Mouse (Mus musculus) G1E (cell line): ENCODE measurements around the gene Il12b. TPM values are rescaled to one million over a fixed set of nuclear protein-coding genes. Genes with fewer than 3 reads are reported as not detected.

ENCODE experiments used
- ATAC-seq: 2 replicates; pipeline ENCODE4 v1.8.0; 2016; ENCODE audit warnings: mild to moderate bottlenecking; ENCODE audit not compliant: insufficient number of reproducible peaks, poor library complexity, low FRiP score, severe bottlenecking; ENCODE audit errors: extremely low read depth
- DNase-seq: peaks from one replicate; pipeline ENCODE4 v3.0.0; 2012; ENCODE audit warnings: low spot score
- H3K27me3 ChIP-seq: 2 replicates; pipeline ENCODE4 v1.6.1; 2012; ENCODE audit warnings: mild to moderate bottlenecking, low read length, inconsistent platforms; ENCODE audit not compliant: insufficient read depth
- H3K36me3 ChIP-seq: replicated peaks from 2 replicates; pipeline ENCODE3; 2012; ENCODE audit warnings: mild to moderate bottlenecking, inconsistent platforms
- H3K4me1 ChIP-seq: 2 replicates; pipeline ENCODE4 v1.6.1; 2012; ENCODE audit warnings: low read depth, low read length, inconsistent platforms, mixed read lengths; ENCODE audit not compliant: insufficient read depth
- H3K4me3 ChIP-seq: 2 replicates; pipeline ENCODE4 v1.5.1; 2012; ENCODE audit warnings: low read depth, mild to moderate bottlenecking, inconsistent platforms, low read length, moderate library complexity, mixed read lengths
- H3K9me3 ChIP-seq: replicated peaks from 2 replicates; pipeline ENCODE4 v1.6.1; 2012; ENCODE audit warnings: inconsistent platforms
- CTCF ChIP-seq: IDR thresholded peaks from 2 replicates; pipeline ENCODE4 v1.5.1; 2012; ENCODE audit warnings: low read depth, low read length, inconsistent platforms, mixed read lengths
- GATA1 ChIP-seq: IDR thresholded peaks from 2 replicates; pipeline ENCODE4 v1.6.1; 2012; ENCODE audit warnings: borderline replicate concordance, low read length, inconsistent platforms, mixed read lengths
- GATA2 ChIP-seq: IDR thresholded peaks from 2 replicates; pipeline ENCODE4 v1.6.1; 2012; ENCODE audit warnings: low read depth, low read length, inconsistent platforms, borderline replicate concordance
- POLR2AphosphoS5 ChIP-seq: IDR thresholded peaks from 2 replicates; pipeline ENCODE4 v1.6.1; 2012; ENCODE audit warnings: low read depth, low read length, inconsistent platforms; ENCODE audit not compliant: insufficient replicate concordance
- TAL1 ChIP-seq: conservative IDR thresholded peaks from 2 replicates; pipeline ENCODE4 v1.6.1; 2012; ENCODE audit warnings: low read depth, low read length, inconsistent platforms, mixed read lengths
- polyA plus RNA-seq: library from polyadenylated mRNA; stranded (reverse); fragments of >175 nt; gene quantifications from 2 replicates; pipeline ENCODE4 v1.2.3, GENCODE M21; 2012
- total RNA-seq, 2 experiments: library from RNA; stranded (forward) in 1 of 2; stranded (reverse) in 1 of 2; fragments of 200-1000 nt in 1 of 2; fragments of >200 nt in 1 of 2; fragmentation: Nextera tagmentation in 1 of 2; gene quantifications; 2 replicates each; pipeline ENCODE4 v1.2.3; 2014 to 2017

The Il12b gene
- total RNA-seq (2014; fragmentation: Nextera tagmentation) (not detected in 2 replicates), total RNA-seq (2017) (not detected in 2 replicates), polyA plus RNA-seq (not detected in 2 replicates)

DNA sequence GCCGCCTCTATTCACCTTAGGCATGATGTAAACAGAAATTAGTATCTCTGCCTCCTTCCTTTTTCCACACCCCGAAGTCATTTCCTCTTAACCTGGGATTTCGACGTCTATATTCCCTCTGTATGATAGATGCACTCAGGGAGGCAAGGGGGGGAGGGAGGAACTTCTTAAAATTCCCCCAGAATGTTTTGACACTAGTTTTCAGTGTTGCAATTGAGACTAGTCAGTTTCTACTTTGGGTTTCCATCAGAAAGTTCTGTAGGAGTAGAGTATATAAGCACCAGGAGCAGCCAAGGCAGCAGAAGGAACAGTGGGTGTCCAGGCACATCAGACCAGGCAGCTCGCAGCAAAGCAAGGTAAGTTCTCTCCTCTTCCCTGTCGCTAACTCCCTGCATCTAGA lies at the start of gene Il12b:
Gene Il12b (plus strand): TSS at position 301 of the 400 bp plus-strand sequence.
- H3K4me1 ChIP-seq: peaks cover 5% of the 10 kb centered on the region; the same call in 1 of the 2 replicates
- no peaks in the 10 kb centered on the region for H3K9me3 ChIP-seq
- no peak for ATAC-seq
- peaks cover 21% of the 10 kb centered on the region for H3K27me3 ChIP-seq
- no peak for DNase-seq
- H3K36me3 ChIP-seq: no peaks in the 10 kb centered on the region
- H3K4me3 ChIP-seq: no peak within 1 kb of the TSS
- TF ChIP-seq GATA2: no peak
- no peak for TF ChIP-seq POLR2AphosphoS5
- TF ChIP-seq CTCF: no peak
- TF ChIP-seq TAL1: no peak
- TF ChIP-seq GATA1: no peak

DNA sequence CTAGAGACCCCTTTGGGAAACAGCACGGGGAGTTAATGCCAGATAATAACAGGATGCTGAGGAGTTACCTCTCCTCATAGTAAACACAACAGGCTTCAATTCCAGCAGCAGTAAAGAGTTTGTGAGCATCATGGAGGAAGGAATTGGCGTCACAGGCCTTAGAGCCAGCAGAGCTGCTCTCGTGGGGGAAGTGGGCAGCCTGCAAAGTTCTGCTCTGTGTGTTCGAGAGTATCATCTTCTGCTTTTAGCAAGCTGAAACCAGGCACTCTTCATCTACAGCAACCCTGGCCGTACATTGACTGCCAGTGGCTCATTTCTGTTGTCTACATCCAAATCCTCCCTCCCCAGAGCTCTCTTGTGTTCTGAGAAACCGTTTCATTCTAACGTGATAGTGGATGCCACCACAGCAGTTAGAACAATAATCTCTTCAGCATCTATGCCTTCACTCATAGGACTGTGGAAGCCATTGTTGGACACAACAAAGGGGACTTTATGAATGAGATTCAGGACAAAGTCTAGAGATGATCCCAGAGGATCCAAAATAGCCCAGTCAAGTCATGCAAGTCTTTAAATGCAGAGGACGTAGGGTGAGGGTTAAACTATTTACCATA lies 44.9 kb upstream of the Il12b start:
- ATAC-seq (no peak), DNase-seq (no peak)
- Histone ChIP-seq H3K4me3 (no peak overlapping the region), H3K9me3 (no peaks in the 10 kb centered on the region), H3K36me3 (no peaks in the 10 kb centered on the region), H3K4me1 (no peaks in the 10 kb centered on the region), H3K27me3 (peaks cover 9% of the 10 kb centered on the region; the same call in 1 of the 2 replicates)
- TF ChIP-seq GATA1 (no peak), GATA2 (no peak), CTCF (no peak)

DNA sequence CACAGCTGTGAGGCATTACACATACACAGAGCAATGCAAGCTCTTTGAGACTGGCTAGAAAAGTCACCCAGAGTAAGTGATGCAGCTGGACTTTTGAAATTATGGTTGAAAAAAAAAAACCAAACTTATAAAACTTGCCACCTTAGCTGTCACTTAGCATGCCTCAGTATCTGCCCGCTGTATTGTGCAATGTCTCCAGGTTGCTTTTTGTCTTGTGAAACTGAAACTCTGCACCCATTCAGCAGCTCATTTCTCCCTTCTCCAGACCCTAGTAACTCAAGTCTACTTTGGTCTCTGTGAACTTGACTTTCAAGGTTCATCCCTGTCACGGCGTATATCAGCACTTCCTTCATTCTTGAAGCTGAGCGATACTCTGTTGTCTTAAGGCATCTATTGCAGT lies 43.7 kb upstream of the Il12b start:
- Histone ChIP-seq H3K4me1 (no peaks in the 10 kb centered on the region), H3K27me3 (peaks cover 9% of the 10 kb centered on the region; the same call in 1 of the 2 replicates), H3K9me3 (no peaks in the 10 kb centered on the region), H3K4me3 (no peak overlapping the region), H3K36me3 (no peaks in the 10 kb centered on the region)
- TF ChIP-seq GATA2: no peak
- DNase-seq: no peak
- ATAC-seq: no peak

GRCm38 (mm10) chr11:44364536-44364935 lies 35.3 kb upstream of the Il12b start:
- no peaks in the 10 kb centered on the region for H3K9me3 ChIP-seq
- no peak overlapping the region for H3K4me3 ChIP-seq
- TF ChIP-seq GATA1: no peak
- TF ChIP-seq POLR2AphosphoS5: no peak
- no peak for TF ChIP-seq GATA2
- no peak for TF ChIP-seq CTCF
- no peak for TF ChIP-seq TAL1
- no peak for DNase-seq
- ATAC-seq: no peak
- no peaks in the 10 kb centered on the region for H3K36me3 ChIP-seq
- H3K27me3 ChIP-seq: peaks cover 3% of the 10 kb centered on the region; the same call in 1 of the 2 replicates
- no peaks in the 10 kb centered on the region for H3K4me1 ChIP-seq

- Histone ChIP-seq H3K4me1 (0 out of 2 replicates have a peak, but pooled peaks cover 3% of the 10 kb centered on the region), H3K9me3 (no peaks in the 10 kb centered on the region), H3K27me3 (peaks cover 5% of the 10 kb centered on the region; the same call in 1 of the 2 replicates), H3K36me3 (no peaks in the 10 kb centered on the region), H3K4me3 (no peak overlapping the region)
- TF ChIP-seq POLR2AphosphoS5 (no peak), GATA1 (no peak), TAL1 (no peak), GATA2 (no peak), CTCF (no peak)
- no peak for ATAC-seq
- DNase-seq: no peak
Observed at GRCm38 (mm10) chr11:44367711-44368110, 32.2 kb upstream of the Il12b start.

- H3K4me3 ChIP-seq: no peak overlapping the region
- H3K4me1 ChIP-seq: 0 out of 2 replicates have a peak, but pooled peaks cover 3% of the 10 kb centered on the region
- H3K36me3 ChIP-seq: no peaks in the 10 kb centered on the region
- ATAC-seq (no peak), DNase-seq (no peak)
- peaks cover 2% of the 10 kb centered on the region; the same call in 1 of the 2 replicates for H3K27me3 ChIP-seq
- TF ChIP-seq GATA1: no peak
- no peak for TF ChIP-seq CTCF
- no peaks in the 10 kb centered on the region for H3K9me3 ChIP-seq
Observed at GRCm38 (mm10) chr11:44372856-44373255, 27.0 kb upstream of the Il12b start.

- ATAC-seq (peak; percentile 40), DNase-seq (no peak)
- H3K4me1 ChIP-seq: no peaks in the 10 kb centered on the region
- H3K4me3 ChIP-seq: no peak overlapping the region
- H3K9me3 ChIP-seq: no peaks in the 10 kb centered on the region
- H3K36me3 ChIP-seq: no peaks in the 10 kb centered on the region
- H3K27me3 ChIP-seq: peaks cover 2% of the 10 kb centered on the region; the same call in 1 of the 2 replicates
- no peak for TF ChIP-seq CTCF
Observed at GRCm38 (mm10) chr11:44377879-44378278, 22.0 kb upstream of the Il12b start.
